Mouse (Mus musculus) midbrain, postnatal 0 days (tissue): Measurements from ENCODE around the gene Tmem169. TPM values are rescaled to one million over a fixed set of nuclear protein-coding genes. Genes with fewer than 3 reads are reported as not detected.

Source experiments
- ATAC-seq: fragments of 200-750 bp; cut with Nextera tagmentation; 2 replicates; pipeline ENCODE4 v1.8.0; 2017; ENCODE audit warnings: moderate number of reproducible peaks, mild to moderate bottlenecking, moderate TSS enrichment, moderate library complexity; ENCODE audit not compliant: low FRiP score
- DNase-seq: peaks from one replicate; pipeline ENCODE4 v3.0.0-alpha.2; 2015; ENCODE audit warnings: low spot score
- H3K27ac ChIP-seq: fragments of 300-500 bp; sonication (generic); 2 replicates; pipeline ENCODE4 v1.5.1; 2014; ENCODE audit warnings: low read depth, mild to moderate bottlenecking, low read length, mixed read lengths
- H3K27me3 ChIP-seq: fragments of 300-500 bp; sonication (generic); 2 replicates; pipeline ENCODE4 v1.6.1; 2014; ENCODE audit warnings: low read length, control low read depth, mixed read lengths; ENCODE audit not compliant: insufficient read depth
- H3K36me3 ChIP-seq: fragments of 300-500 bp; sonication (generic); 2 replicates; pipeline ENCODE4 v1.6.1; 2014; ENCODE audit warnings: low read length, control low read depth, mixed read lengths; ENCODE audit not compliant: insufficient read depth
- H3K4me1 ChIP-seq: fragments of 300-500 bp; sonication (generic); 2 replicates; pipeline ENCODE4 v1.6.1; 2014; ENCODE audit warnings: mild to moderate bottlenecking, control low read depth, antibody characterized with exemption, low read length, mixed read lengths; ENCODE audit not compliant: insufficient read depth
- H3K4me2 ChIP-seq: fragments of 300-500 bp; sonication (generic); 2 replicates; pipeline ENCODE4 v1.6.1; 2014; ENCODE audit warnings: low read depth, mild to moderate bottlenecking, low read length, mixed read lengths; ENCODE audit not compliant: poor library complexity, severe bottlenecking
- H3K4me3 ChIP-seq: fragments of 300-500 bp; sonication (generic); 2 replicates; pipeline ENCODE4 v1.5.1; 2014; ENCODE audit warnings: low read depth, mild to moderate bottlenecking, low read length, moderate library complexity
- H3K9ac ChIP-seq: fragments of 300-500 bp; sonication (generic); replicated peaks from 2 replicates; pipeline ENCODE4 v1.6.1; 2014; ENCODE audit warnings: mild to moderate bottlenecking, low read length, moderate library complexity, mixed read lengths; ENCODE audit not compliant: poor library complexity, severe bottlenecking
- H3K9me3 ChIP-seq: fragments of 300-500 bp; sonication (generic); 2 replicates; pipeline ENCODE4 v1.6.1; 2016; ENCODE audit warnings: low read length, control low read depth
- CTCF ChIP-seq: IDR thresholded peaks from 2 replicates; pipeline ENCODE4 v1.5.1; 2016; ENCODE audit warnings: antibody characterized with exemption, mild to moderate bottlenecking
- WGBS: fragments of 180-500 bp; shearing (Covaris S2); extraction: QIAGEN DNeasy Blood & Tissue Kit; methylation state at CpG from one replicate; pipeline ENCODE4 v1.1.7; 2014; 5-methylcytosine and 5-hydroxymethylcytosine counted together
- polyA plus RNA-seq: library from polyadenylated mRNA; unstranded; fragments of >200 nt; fragmentation: Nextera tagmentation; extraction: Ambion mirVana; gene quantifications from 2 replicates; pipeline ENCODE4 v1.2.1, GENCODE M21; 2015
- total RNA-seq: library from RNA; depleted of rRNA; stranded (reverse); fragments of >200 nt; gene quantifications from 2 replicates; pipeline ENCODE4 v1.2.3, GENCODE M21; 2014

Gene Tmem169
- total and polyA plus RNA-seq, 2 experiments from 2014 or later = 34.1 to 37.3 TPM

- H3K27me3 ChIP-seq = no peaks in the 10 kb centered on the region
- TF ChIP-seq CTCF = no peak
- ATAC-seq = no peak
- H3K27ac ChIP-seq = no peak overlapping the region
- peaks cover 15% of the 10 kb centered on the region; the same call in 1 of the 2 replicates for H3K36me3 ChIP-seq
- H3K4me1 ChIP-seq = no peaks in the 10 kb centered on the region
- no peak overlapping the region for H3K9ac ChIP-seq
- H3K4me2 ChIP-seq = no peak overlapping the region
- WGBS = 93% methylated on average over 3 of the region's 3 CpGs
- no peaks in the 10 kb centered on the region for H3K9me3 ChIP-seq
- no peak for DNase-seq
- no peak overlapping the region for H3K4me3 ChIP-seq
These were observed 21.1 kb upstream of the Tmem169 start for GRCm38 (mm10) chr1:72263099-72263498.

- DNase-seq (no peak), ATAC-seq (no peak)
- Histone ChIP-seq H3K27me3 (no peaks in the 10 kb centered on the region), H3K9ac (no peak overlapping the region), H3K9me3 (no peaks in the 10 kb centered on the region), H3K36me3 (peaks cover 2% of the 10 kb centered on the region; the same call in 1 of the 2 replicates), H3K27ac (no peak overlapping the region), H3K4me3 (no peak overlapping the region), H3K4me2 (no peak overlapping the region), H3K4me1 (no peaks in the 10 kb centered on the region)
- 92% methylated on average over 3 of the region's 3 CpGs for WGBS
- no peak for TF ChIP-seq CTCF
These were observed 6.1 kb upstream of the Tmem169 start for GRCm38 (mm10) chr1:72278085-72278484.

GRCm38 (mm10) chr1:72282604-72283003 is 1.6 kb upstream of the Tmem169 start:
- WGBS = 81% methylated on average over 1 of the region's 1 CpGs
- Histone ChIP-seq H3K27me3 (no peaks in the 10 kb centered on the region), H3K27ac (no peak overlapping the region), H3K4me1 (peaks cover 7% of the 10 kb centered on the region), H3K36me3 (no peaks in the 10 kb centered on the region), H3K4me3 (no peak overlapping the region), H3K9me3 (no peaks in the 10 kb centered on the region), H3K4me2 (no peak overlapping the region), H3K9ac (no peak overlapping the region)
- ATAC-seq (no peak), DNase-seq (no peak)
- TF ChIP-seq CTCF = no peak

DNA sequence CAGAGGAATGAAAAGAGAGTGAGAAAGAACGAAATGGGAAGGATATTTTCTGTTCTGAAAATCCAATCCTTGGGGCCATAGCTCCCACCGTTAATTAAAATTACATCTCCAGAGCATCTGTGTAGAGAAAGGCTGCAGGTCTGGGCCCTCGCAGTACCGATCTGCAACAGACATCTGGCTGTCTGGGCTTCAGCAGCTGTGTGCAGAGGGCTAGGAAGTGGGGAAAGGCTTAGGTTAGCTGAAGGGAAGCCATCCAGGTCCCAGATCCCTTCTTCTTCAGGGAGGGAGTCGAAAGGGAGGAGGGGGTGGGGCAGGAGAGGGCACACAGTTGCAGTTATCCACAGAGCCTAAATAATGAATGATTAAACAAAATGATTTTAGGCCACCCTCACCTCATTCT is 370 bp downstream of the Tmem169 start:
- no peak; the same call in 1 of the 2 replicates for TF ChIP-seq CTCF
- no peaks in the 10 kb centered on the region for H3K36me3 ChIP-seq
- H3K4me2 ChIP-seq = peak overlapping the region; percentile 89
- H3K9ac ChIP-seq = peak overlapping the region; percentile 76
- 4% methylated on average over 5 of the region's 5 CpGs for WGBS
- no peaks in the 10 kb centered on the region for H3K27me3 ChIP-seq
- H3K9me3 ChIP-seq = no peaks in the 10 kb centered on the region
- DNase-seq = peak; percentile 24
- peak overlapping the region; percentile 89 for H3K27ac ChIP-seq
- peak overlapping the region; percentile 54 for H3K4me3 ChIP-seq
- ATAC-seq = peak; percentile 69
- peaks cover 7% of the 10 kb centered on the region for H3K4me1 ChIP-seq

GRCm38 (mm10) chr1:72286904-72287303 is 2.7 kb downstream of the Tmem169 start:
- no peak for ATAC-seq
- peak overlapping the region; percentile 89 for H3K4me2 ChIP-seq
- H3K4me1 ChIP-seq = peaks cover 7% of the 10 kb centered on the region
- H3K36me3 ChIP-seq = 0 out of 2 replicates have a peak, but pooled peaks cover 5% of the 10 kb centered on the region
- peak; percentile 37 for DNase-seq
- no peak overlapping the region for H3K4me3 ChIP-seq
- H3K9me3 ChIP-seq = no peaks in the 10 kb centered on the region
- H3K9ac ChIP-seq = peak overlapping the region; percentile 39; the same call in 1 of the 2 replicates
- whole genome bisulfite sequencing = 6% methylated on average over 5 of the region's 5 CpGs
- no peaks in the 10 kb centered on the region for H3K27me3 ChIP-seq
- H3K27ac ChIP-seq = peak overlapping the region; percentile 51
- TF ChIP-seq CTCF = no peak

- Histone ChIP-seq H3K9ac (no peak overlapping the region), H3K27me3 (no peaks in the 10 kb centered on the region), H3K4me2 (no peak overlapping the region), H3K27ac (no peak overlapping the region), H3K9me3 (no peaks in the 10 kb centered on the region), H3K36me3 (0 out of 2 replicates have a peak, but pooled peaks cover 5% of the 10 kb centered on the region), H3K4me1 (peaks cover 7% of the 10 kb centered on the region), H3K4me3 (no peak overlapping the region)
- no peak for TF ChIP-seq CTCF
- ATAC-seq (no peak), DNase-seq (no peak)
- WGBS = 93% methylated on average over 4 of the region's 4 CpGs
These were observed 3.7 kb downstream of the Tmem169 start for GRCm38 (mm10) chr1:72287893-72288292.
